Mouse (Mus musculus): ENCODE data around the gene Agbl1. TPM values are rescaled to one million over a fixed set of nuclear protein-coding genes. Genes with fewer than 3 reads are reported as not detected.

Gene Agbl1
- polyA plus RNA-seq, 1 experiment from 2014 or later = 0.18 TPM

GRCm38 (mm10) chr7:76485546-76485945 is 255.9 kb downstream of the Agbl1 start:
- Histone ChIP-seq H3K36me3 (no peaks in the 10 kb centered on the region), H3K27me3 (no peaks in the 10 kb centered on the region), H3K4me3 (no peak overlapping the region), H3K4me2 (no peak overlapping the region), H3K4me1 (replicated peaks) (no peaks in the 10 kb centered on the region), H3K9me3 (no peaks in the 10 kb centered on the region), H3K9ac (no peak overlapping the region), H3K27ac (replicated peaks) (no peak overlapping the region)
- WGBS = 87% methylated on average over 2 of the region's 2 CpGs
- no peak for ATAC-seq (ENCODE audit: low FRiP score, low read depth)

GRCm38 (mm10) chr7:76487519-76487918 is 257.8 kb downstream of the Agbl1 start:
- ATAC-seq (ENCODE audit: low FRiP score, low read depth) = no peak
- Histone ChIP-seq H3K27ac (replicated peaks) (no peak overlapping the region), H3K4me2 (no peak overlapping the region), H3K4me3 (no peak overlapping the region), H3K4me1 (replicated peaks) (no peaks in the 10 kb centered on the region), H3K9ac (no peak overlapping the region), H3K36me3 (no peaks in the 10 kb centered on the region), H3K9me3 (no peaks in the 10 kb centered on the region), H3K27me3 (no peaks in the 10 kb centered on the region)
- 77% methylated on average over 5 of the region's 5 CpGs for WGBS

- Histone ChIP-seq H3K4me1 (replicated peaks) (no peaks in the 10 kb centered on the region), H3K9me3 (no peaks in the 10 kb centered on the region), H3K9ac (no peak overlapping the region), H3K4me3 (no peak overlapping the region), H3K27ac (replicated peaks) (no peak overlapping the region), H3K27me3 (no peaks in the 10 kb centered on the region), H3K4me2 (no peak overlapping the region), H3K36me3 (no peaks in the 10 kb centered on the region)
- no peak for ATAC-seq (ENCODE audit: low FRiP score, low read depth)
- 44% methylated on average over 3 of the region's 3 CpGs for WGBS
Measured at GRCm38 (mm10) chr7:76524291-76524690, 294.6 kb downstream of the Agbl1 start.

- Histone ChIP-seq H3K9ac (no peak overlapping the region), H3K4me1 (replicated peaks) (0 out of 2 replicates have a peak, but pooled peaks cover 3% of the 10 kb centered on the region), H3K36me3 (no peaks in the 10 kb centered on the region), H3K4me3 (no peak overlapping the region), H3K9me3 (no peaks in the 10 kb centered on the region), H3K27ac (replicated peaks) (no peak overlapping the region), H3K27me3 (no peaks in the 10 kb centered on the region), H3K4me2 (no peak overlapping the region)
- ATAC-seq (ENCODE audit: low FRiP score, low read depth) = no peak
- 57% methylated on average over 2 of the region's 2 CpGs for WGBS
Measured at GRCm38 (mm10) chr7:76546456-76546855, 316.8 kb downstream of the Agbl1 start.

- no peak overlapping the region for H3K4me3 ChIP-seq
- H3K9me3 ChIP-seq = no peaks in the 10 kb centered on the region
- no peak overlapping the region for H3K9ac ChIP-seq
- no peak overlapping the region for H3K4me2 ChIP-seq
- no peak overlapping the region for H3K27ac ChIP-seq (replicated peaks)
- H3K36me3 ChIP-seq = no peaks in the 10 kb centered on the region
- H3K27me3 ChIP-seq = no peaks in the 10 kb centered on the region
- no peak for ATAC-seq (ENCODE audit: low FRiP score, low read depth)
- 0 out of 2 replicates have a peak, but pooled peaks cover 3% of the 10 kb centered on the region for H3K4me1 ChIP-seq (replicated peaks)
Measured at GRCm38 (mm10) chr7:76547313-76547712, 317.6 kb downstream of the Agbl1 start.

- no peak overlapping the region for H3K27ac ChIP-seq (replicated peaks)
- H3K36me3 ChIP-seq = no peaks in the 10 kb centered on the region
- 88% methylated on average over 3 of the region's 3 CpGs for WGBS
- H3K9ac ChIP-seq = no peak overlapping the region
- no peak overlapping the region for H3K4me2 ChIP-seq
- no peaks in the 10 kb centered on the region for H3K27me3 ChIP-seq
- H3K4me1 ChIP-seq (replicated peaks) = no peaks in the 10 kb centered on the region
- H3K4me3 ChIP-seq = no peak overlapping the region
- H3K9me3 ChIP-seq = no peaks in the 10 kb centered on the region
- ATAC-seq (ENCODE audit: low FRiP score, low read depth) = no peak
Measured at GRCm38 (mm10) chr7:76551860-76552259, 322.2 kb downstream of the Agbl1 start.

GRCm38 (mm10) chr7:76560564-76561258 is 331.0 kb downstream of the Agbl1 start:
- no peak overlapping the region for H3K27ac ChIP-seq (replicated peaks)
- no peaks in the 10 kb centered on the region for H3K36me3 ChIP-seq
- 0 out of 2 replicates have a peak, but pooled peaks have one; percentile 48 for ATAC-seq (ENCODE audit: low FRiP score, low read depth)
- H3K4me2 ChIP-seq = no peak overlapping the region
- H3K4me1 ChIP-seq (replicated peaks) = no peaks in the 10 kb centered on the region
- H3K27me3 ChIP-seq = no peaks in the 10 kb centered on the region
- no peak overlapping the region for H3K9ac ChIP-seq
- H3K9me3 ChIP-seq = no peaks in the 10 kb centered on the region
- H3K4me3 ChIP-seq = no peak overlapping the region

- 79% methylated on average over 4 of the region's 4 CpGs for WGBS
- H3K27me3 ChIP-seq = no peaks in the 10 kb centered on the region
- H3K4me2 ChIP-seq = no peak overlapping the region
- no peaks in the 10 kb centered on the region for H3K4me1 ChIP-seq (replicated peaks)
- no peak overlapping the region for H3K4me3 ChIP-seq
- no peaks in the 10 kb centered on the region for H3K9me3 ChIP-seq
- H3K9ac ChIP-seq = no peak overlapping the region
- no peak overlapping the region for H3K27ac ChIP-seq (replicated peaks)
- ATAC-seq (ENCODE audit: low FRiP score, low read depth) = no peak
- no peaks in the 10 kb centered on the region for H3K36me3 ChIP-seq
Measured at GRCm38 (mm10) chr7:76562506-76562905, 332.8 kb downstream of the Agbl1 start.

- no peaks in the 10 kb centered on the region for H3K36me3 ChIP-seq
- no peaks in the 10 kb centered on the region for H3K4me1 ChIP-seq (replicated peaks)
- ATAC-seq (ENCODE audit: low FRiP score, low read depth) = no peak
Measured at GRCm38 (mm10) chr7:76594566-76595079, 364.9 kb downstream of the Agbl1 start.

GRCm38 (mm10) chr7:76597812-76598211 is 368.1 kb downstream of the Agbl1 start:
- Histone ChIP-seq H3K36me3 (no peaks in the 10 kb centered on the region), H3K4me1 (replicated peaks) (no peaks in the 10 kb centered on the region), H3K27me3 (no peaks in the 10 kb centered on the region), H3K9ac (no peak overlapping the region), H3K4me2 (no peak overlapping the region), H3K27ac (replicated peaks) (no peak overlapping the region), H3K9me3 (no peaks in the 10 kb centered on the region), H3K4me3 (no peak overlapping the region)
- 20% methylated on average over 2 of the region's 2 CpGs for WGBS
- no peak for ATAC-seq (ENCODE audit: low FRiP score, low read depth)

More at GRCm38 (mm10) chr7:76594566-76595079, 364.9 kb downstream of the Agbl1 start:
- Histone ChIP-seq H3K27ac (replicated peaks) (no peak overlapping the region), H3K4me2 (no peak overlapping the region), H3K27me3 (no peaks in the 10 kb centered on the region), H3K4me3 (no peak overlapping the region), H3K9me3 (no peaks in the 10 kb centered on the region), H3K9ac (no peak overlapping the region)
- 87% methylated on average over 5 of the region's 5 CpGs for WGBS

- Histone ChIP-seq H3K4me2 (no peak overlapping the region), H3K4me1 (replicated peaks) (no peaks in the 10 kb centered on the region), H3K27ac (replicated peaks) (no peak overlapping the region), H3K9me3 (no peaks in the 10 kb centered on the region), H3K27me3 (no peaks in the 10 kb centered on the region), H3K9ac (no peak overlapping the region), H3K4me3 (no peak overlapping the region), H3K36me3 (no peaks in the 10 kb centered on the region)
- ATAC-seq (ENCODE audit: low FRiP score, low read depth) = no peak
- 68% methylated on average over 2 of the region's 2 CpGs for WGBS
Measured at GRCm38 (mm10) chr7:76600050-76600690, 370.5 kb downstream of the Agbl1 start.

- no peak overlapping the region for H3K4me3 ChIP-seq
- no peak overlapping the region for H3K9ac ChIP-seq
- no peak overlapping the region for H3K27ac ChIP-seq (replicated peaks)
- no peaks in the 10 kb centered on the region for H3K9me3 ChIP-seq
- no peak overlapping the region for H3K4me2 ChIP-seq
- no peak for ATAC-seq (ENCODE audit: low FRiP score, low read depth)
- H3K4me1 ChIP-seq (replicated peaks) = no peaks in the 10 kb centered on the region
- H3K27me3 ChIP-seq = no peaks in the 10 kb centered on the region
- H3K36me3 ChIP-seq = no peaks in the 10 kb centered on the region
Measured at GRCm38 (mm10) chr7:76629528-76629927, 399.8 kb downstream of the Agbl1 start.

Measured in hindbrain, embryonic 15.5 days (tissue).